Mouse (Mus musculus): ENCODE measurements at regions not wholly inside any gene's neighbourhood (a gene's known extent, or its start where the extent isn't known, plus 50 kb on each side); places are given as distances from the start of the nearest gene placed in this dataset.
"Not testable (repeated sequence)": the region's sequence is repeated elsewhere in the genome, so short reads cannot be mapped to it uniquely, and the experiment has no call there.

GRCm38 (mm10) chr8:39426770-39427169 lies 1248.1 kb upstream of the Adam24 start:
- no peaks in the 10 kb centered on the region for H3K27me3 ChIP-seq (ENCODE audit: control insufficient read depth, insufficient read depth, low read length)
- H3K9ac ChIP-seq (ENCODE audit: low read depth, low read length), result no peak overlapping the region
- DNase-seq (ENCODE audit: extremely low read depth, low read depth, low spot score), result no peak
- 83% methylated on average over 2 of the region's 2 CpGs for WGBS
- no peak for TF ChIP-seq CTCF (IDR thresholded peaks at IDR 0.05; ENCODE audit: low read depth, low read length)
- no peak for TF ChIP-seq POLR2A (IDR thresholded peaks at IDR 0.05; ENCODE audit: extremely low read depth, insufficient read depth, low read length)
- no peak overlapping the region for H3K27ac ChIP-seq (replicated peaks; ENCODE audit: insufficient read depth, low read depth, low read length)
- H3K79me2 ChIP-seq (ENCODE audit: control insufficient read depth, insufficient read depth, low read length), result no peaks in the 10 kb centered on the region
- no peaks in the 10 kb centered on the region for H3K4me1 ChIP-seq (ENCODE audit: control insufficient read depth, insufficient read depth, low read length)
- no peaks in the 10 kb centered on the region for H3K36me3 ChIP-seq (ENCODE audit: control insufficient read depth, insufficient read depth, low read length)
- no peak overlapping the region for H3K4me3 ChIP-seq (ENCODE audit: insufficient read depth, low read depth, low read length)

- WGBS, result 80% methylated on average over 2 of the region's 2 CpGs
- TF ChIP-seq POLR2A (IDR thresholded peaks at IDR 0.05; ENCODE audit: extremely low read depth, insufficient read depth, low read length) (no peak), CTCF (IDR thresholded peaks at IDR 0.05; ENCODE audit: low read depth, low read length) (no peak)
- H3K27me3 ChIP-seq (ENCODE audit: control insufficient read depth, insufficient read depth, low read length), result no peaks in the 10 kb centered on the region
- H3K4me1 ChIP-seq (ENCODE audit: control insufficient read depth, insufficient read depth, low read length), result no peaks in the 10 kb centered on the region
- H3K36me3 ChIP-seq (ENCODE audit: control insufficient read depth, insufficient read depth, low read length), result no peaks in the 10 kb centered on the region
- H3K4me3 ChIP-seq (ENCODE audit: insufficient read depth, low read depth, low read length), result no peak overlapping the region
- DNase-seq (ENCODE audit: extremely low read depth, low read depth, low spot score), result no peak
- no peak overlapping the region for H3K27ac ChIP-seq (replicated peaks; ENCODE audit: insufficient read depth, low read depth, low read length)
- no peaks in the 10 kb centered on the region for H3K79me2 ChIP-seq (ENCODE audit: control insufficient read depth, insufficient read depth, low read length)
- H3K9ac ChIP-seq (ENCODE audit: low read depth, low read length), result no peak overlapping the region
These were observed 1247.5 kb upstream of the Adam24 start for GRCm38 (mm10) chr8:39427402-39427801.

- DNase-seq (ENCODE audit: extremely low read depth, low read depth, low spot score), result no peak
- Histone ChIP-seq H3K27me3 (ENCODE audit: control insufficient read depth, insufficient read depth, low read length) (no peaks in the 10 kb centered on the region), H3K4me1 (ENCODE audit: control insufficient read depth, insufficient read depth, low read length) (no peaks in the 10 kb centered on the region), H3K36me3 (ENCODE audit: control insufficient read depth, insufficient read depth, low read length) (no peaks in the 10 kb centered on the region), H3K4me3 (ENCODE audit: insufficient read depth, low read depth, low read length) (no peak overlapping the region), H3K27ac (replicated peaks; ENCODE audit: insufficient read depth, low read depth, low read length) (no peak overlapping the region), H3K79me2 (ENCODE audit: control insufficient read depth, insufficient read depth, low read length) (no peaks in the 10 kb centered on the region), H3K9ac (ENCODE audit: low read depth, low read length) (no peak overlapping the region)
- WGBS, result 86% methylated on average over 8 of the region's 8 CpGs
- TF ChIP-seq POLR2A (IDR thresholded peaks at IDR 0.05; ENCODE audit: extremely low read depth, insufficient read depth, low read length) (no peak), CTCF (IDR thresholded peaks at IDR 0.05; ENCODE audit: low read depth, low read length) (no peak)
These were observed 1234.1 kb upstream of the Adam24 start for GRCm38 (mm10) chr8:39440550-39441333.

GRCm38 (mm10) chr8:39491139-39491538 lies 1183.7 kb upstream of the Adam24 start:
- WGBS, result 16% methylated on average over 8 of the region's 8 CpGs
- not testable (repeated sequence) for H3K4me3 ChIP-seq (ENCODE audit: insufficient read depth, low read depth, low read length); H3K79me2 ChIP-seq (ENCODE audit: control insufficient read depth, insufficient read depth, low read length); H3K27me3 ChIP-seq (ENCODE audit: control insufficient read depth, insufficient read depth, low read length); H3K9ac ChIP-seq (ENCODE audit: low read depth, low read length); H3K27ac ChIP-seq (replicated peaks; ENCODE audit: insufficient read depth, low read depth, low read length); H3K4me1 ChIP-seq (ENCODE audit: control insufficient read depth, insufficient read depth, low read length); H3K36me3 ChIP-seq (ENCODE audit: control insufficient read depth, insufficient read depth, low read length)
- peak; percentile 40 for DNase-seq (ENCODE audit: extremely low read depth, low read depth, low spot score)

- DNase-seq (ENCODE audit: extremely low read depth, low read depth, low spot score), result no peak
- Histone ChIP-seq H3K36me3 (ENCODE audit: control insufficient read depth, insufficient read depth, low read length) (no peaks in the 10 kb centered on the region), H3K4me1 (ENCODE audit: control insufficient read depth, insufficient read depth, low read length) (no peaks in the 10 kb centered on the region), H3K27me3 (ENCODE audit: control insufficient read depth, insufficient read depth, low read length) (no peaks in the 10 kb centered on the region), H3K9ac (ENCODE audit: low read depth, low read length) (no peak overlapping the region), H3K27ac (replicated peaks; ENCODE audit: insufficient read depth, low read depth, low read length) (no peak overlapping the region), H3K79me2 (ENCODE audit: control insufficient read depth, insufficient read depth, low read length) (no peaks in the 10 kb centered on the region), H3K4me3 (ENCODE audit: insufficient read depth, low read depth, low read length) (no peak overlapping the region)
- no peak for TF ChIP-seq CTCF (IDR thresholded peaks at IDR 0.05; ENCODE audit: low read depth, low read length)
- no peak for TF ChIP-seq POLR2A (IDR thresholded peaks at IDR 0.05; ENCODE audit: extremely low read depth, insufficient read depth, low read length)
These were observed 1174.5 kb upstream of the Adam24 start for GRCm38 (mm10) chr8:39500419-39500818.

- TF ChIP-seq CTCF (IDR thresholded peaks at IDR 0.05; ENCODE audit: low read depth, low read length) (no peak), POLR2A (IDR thresholded peaks at IDR 0.05; ENCODE audit: extremely low read depth, insufficient read depth, low read length) (no peak)
- WGBS, result 86% methylated on average over 5 of the region's 5 CpGs
- no peaks in the 10 kb centered on the region for H3K27me3 ChIP-seq (ENCODE audit: control insufficient read depth, insufficient read depth, low read length)
These were observed 1170.6 kb upstream of the Adam24 start for GRCm38 (mm10) chr8:39504261-39504660.

More at GRCm38 (mm10) chr8:39504261-39504660, 1170.6 kb upstream of the Adam24 start:
- no peak overlapping the region for H3K9ac ChIP-seq (ENCODE audit: low read depth, low read length)
- no peak for DNase-seq (ENCODE audit: extremely low read depth, low read depth, low spot score)
- no peak overlapping the region for H3K27ac ChIP-seq (replicated peaks; ENCODE audit: insufficient read depth, low read depth, low read length)
- H3K79me2 ChIP-seq (ENCODE audit: control insufficient read depth, insufficient read depth, low read length), result no peaks in the 10 kb centered on the region
- H3K4me3 ChIP-seq (ENCODE audit: insufficient read depth, low read depth, low read length), result no peak overlapping the region
- no peaks in the 10 kb centered on the region for H3K36me3 ChIP-seq (ENCODE audit: control insufficient read depth, insufficient read depth, low read length)
- H3K4me1 ChIP-seq (ENCODE audit: control insufficient read depth, insufficient read depth, low read length), result no peaks in the 10 kb centered on the region

All from liver, adult 2 months (tissue).